Mouse (Mus musculus) frontal cortex, postnatal 25 days (tissue): Measurements from ENCODE around the gene Zdhhc1.
A peak's percentile ranks its signal among the peaks of the same experiment; 100 is the strongest.

Experiments
- DNase-seq, 2 experiments: peaks; one replicate each; pipeline ENCODE4 v3.0.0; 2022; ENCODE audit warnings: low spot score in 2 of 2

Zdhhc1 gene

DNA sequence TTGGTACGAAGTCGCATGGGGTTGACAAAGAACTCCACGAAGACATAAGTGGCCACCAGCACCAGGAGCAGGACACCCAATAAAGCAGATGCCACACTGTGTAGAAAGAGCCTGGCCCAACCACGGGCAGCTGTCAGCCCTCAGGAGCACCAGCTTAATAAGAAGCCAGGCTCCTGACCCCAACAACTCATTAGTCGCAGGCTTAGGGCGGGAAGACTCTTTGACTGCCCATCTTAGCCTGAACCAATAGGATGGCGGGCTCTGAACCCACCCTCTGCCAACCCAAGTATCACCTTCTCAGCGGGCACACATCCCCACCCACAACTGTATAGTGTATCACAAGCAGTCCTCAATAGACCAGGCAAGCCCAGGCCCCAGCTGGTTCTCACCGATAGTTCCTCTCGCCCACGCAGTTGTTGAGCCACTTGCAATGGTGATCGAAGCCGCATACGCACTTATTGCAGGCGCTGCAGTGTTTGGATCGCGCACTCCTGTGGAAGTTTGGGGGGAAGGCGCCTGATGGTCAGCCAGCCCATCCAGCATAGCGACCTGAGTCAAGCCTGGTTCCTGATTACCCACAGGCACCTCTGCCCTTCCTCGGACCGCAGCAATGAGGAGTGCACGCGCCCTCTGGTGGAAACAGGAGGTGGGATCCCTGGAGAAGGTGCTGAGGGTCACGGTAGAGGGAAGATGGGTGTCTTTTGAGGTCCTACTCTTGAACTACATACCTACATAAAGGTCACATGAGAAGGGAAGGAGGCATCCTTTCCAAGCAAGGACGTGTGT is 19.9 kb downstream of the Zdhhc1 start:
- no peak for DNase-seq

DNA sequence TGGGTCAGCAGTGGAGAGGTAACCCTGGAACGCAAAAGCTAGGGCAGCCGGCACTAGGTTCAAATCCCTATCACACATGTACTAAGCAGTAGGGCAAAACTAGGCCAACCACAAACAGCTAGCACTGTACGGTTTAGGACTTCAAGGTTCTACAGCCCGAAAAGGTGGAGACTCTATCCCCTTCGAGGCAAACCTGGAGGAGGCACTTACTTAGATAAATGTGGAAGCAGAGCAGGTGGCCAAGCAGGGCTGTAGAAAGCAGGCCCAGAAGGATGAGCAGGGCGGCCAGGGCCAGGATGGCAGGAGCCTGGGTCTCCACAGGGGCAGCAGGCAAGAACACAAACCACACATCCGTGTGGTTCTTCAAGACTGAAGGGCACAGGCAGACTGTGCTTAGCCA is 20.5 kb downstream of the Zdhhc1 start:
- DNase-seq: no peak

DNA sequence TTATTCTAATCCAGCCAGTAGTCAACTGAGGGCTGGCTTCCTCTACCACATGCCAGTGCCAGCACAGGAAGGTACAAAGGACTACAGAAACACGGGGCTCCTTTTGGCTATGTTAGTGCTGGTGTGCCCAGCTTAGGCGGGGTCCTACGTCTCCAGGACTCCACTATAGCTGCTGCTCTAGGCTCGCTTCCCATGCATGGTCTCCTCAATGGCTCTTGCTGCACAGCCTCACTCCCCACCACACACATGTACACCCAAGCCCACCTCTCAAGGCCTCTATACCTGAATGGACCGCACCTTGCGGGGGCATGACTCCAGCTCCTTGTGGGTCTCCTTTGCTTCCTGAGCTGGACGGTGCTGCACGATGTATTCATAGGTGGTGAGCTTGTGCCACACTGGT is 21.0 kb downstream of the Zdhhc1 start:
- DNase-seq: no peak

DNA sequence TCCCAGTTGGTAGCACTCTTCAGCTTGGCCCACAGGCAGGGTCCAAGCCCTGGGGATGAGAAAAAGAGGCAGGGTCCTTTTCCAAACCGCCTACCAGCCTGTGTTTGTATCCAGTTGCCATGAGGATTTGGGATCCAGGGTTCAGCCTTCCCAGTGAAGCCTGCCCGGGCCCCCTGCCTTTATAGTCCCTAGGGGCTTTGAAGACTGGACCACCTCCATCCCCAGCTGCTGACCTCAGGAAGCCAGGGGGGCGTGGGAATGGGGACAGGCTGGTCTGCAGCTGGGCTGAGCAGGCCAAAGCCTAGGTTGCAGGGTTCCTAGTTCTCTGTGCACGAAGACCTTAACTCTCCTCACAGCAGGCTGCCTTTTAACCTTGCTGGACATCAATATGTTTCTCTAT is 21.4 kb downstream of the Zdhhc1 start:
- DNase-seq: no peak

DNA sequence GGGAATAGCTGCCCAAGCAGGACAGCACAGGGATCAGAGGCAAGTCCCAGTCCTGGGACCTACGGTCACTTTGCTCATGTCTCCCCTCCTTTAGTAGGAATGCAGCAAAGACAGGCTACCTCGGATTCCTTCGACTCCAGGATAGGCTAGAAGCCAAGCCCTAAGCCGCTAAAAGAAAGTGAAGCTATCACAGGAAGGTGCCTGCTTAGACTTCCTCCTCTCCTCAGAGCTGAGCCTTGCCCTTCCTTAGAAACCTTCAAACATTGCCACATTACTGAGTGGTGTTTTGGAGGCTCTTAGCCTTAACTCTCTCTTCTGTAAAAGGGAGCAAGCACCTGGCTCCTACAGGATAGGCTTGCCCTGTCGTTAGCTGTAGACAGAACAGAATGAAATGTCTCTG is 22.0 kb downstream of the Zdhhc1 start:
- no peak for DNase-seq

DNA sequence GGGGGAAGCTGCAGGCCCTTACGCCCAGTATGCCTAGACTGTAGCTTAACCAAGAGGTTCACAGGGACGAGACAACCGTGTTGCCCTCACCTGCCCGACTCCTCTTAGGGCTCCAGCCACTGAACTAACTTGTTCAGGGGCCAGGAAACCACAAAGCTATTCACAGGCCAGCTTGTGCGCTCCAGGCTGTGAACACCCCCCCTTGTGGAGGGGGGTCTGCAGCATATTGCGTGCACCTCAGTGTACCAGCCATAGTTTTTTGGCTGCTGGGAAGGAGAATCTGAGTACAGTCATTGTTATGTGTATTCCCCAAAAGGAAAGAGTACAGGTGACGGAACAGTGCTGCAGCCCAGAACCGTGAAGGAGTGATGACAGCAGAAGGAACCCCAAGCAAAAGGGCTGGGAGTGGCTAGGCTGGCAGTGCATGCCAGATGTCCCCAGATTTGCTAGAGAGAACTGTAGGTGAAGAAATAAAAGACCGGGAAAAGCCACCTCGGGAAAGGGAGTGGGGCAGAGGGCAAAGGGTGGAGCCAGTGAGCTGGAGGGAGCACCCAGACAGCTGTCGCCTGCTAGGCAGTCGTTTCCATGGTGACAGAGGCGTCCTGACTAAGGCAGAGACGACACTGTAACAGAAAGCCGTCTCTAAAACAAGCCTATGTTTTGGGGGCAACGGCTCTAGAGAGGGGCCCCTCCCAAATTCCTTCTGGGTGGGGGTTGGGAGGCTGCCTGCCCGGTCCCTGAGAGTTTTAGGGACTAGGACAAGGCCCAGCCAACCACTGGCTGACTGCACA is 22.7 kb downstream of the Zdhhc1 start:
- DNase-seq: no peak

DNA sequence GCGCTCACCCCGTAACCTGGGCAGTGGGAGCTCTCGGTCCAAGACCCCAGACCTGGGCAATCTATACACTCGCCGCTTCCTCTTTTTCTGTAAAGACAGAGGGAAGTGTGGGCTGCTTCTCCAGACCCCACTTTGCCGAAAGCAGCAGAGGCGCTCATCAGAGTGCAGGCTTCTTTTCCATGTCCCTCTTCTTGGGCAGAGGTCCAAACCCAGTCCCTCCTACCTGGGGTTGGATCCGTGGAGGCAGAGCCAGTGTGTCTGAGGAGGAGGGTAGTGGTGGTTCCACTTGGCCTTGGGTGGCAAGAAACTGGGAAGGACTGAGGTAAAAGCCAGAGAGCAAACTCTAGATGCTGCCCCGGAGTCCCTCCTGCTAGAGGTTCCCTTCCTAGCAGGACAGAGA is 23.7 kb downstream of the Zdhhc1 start:
- no peak for DNase-seq

DNA sequence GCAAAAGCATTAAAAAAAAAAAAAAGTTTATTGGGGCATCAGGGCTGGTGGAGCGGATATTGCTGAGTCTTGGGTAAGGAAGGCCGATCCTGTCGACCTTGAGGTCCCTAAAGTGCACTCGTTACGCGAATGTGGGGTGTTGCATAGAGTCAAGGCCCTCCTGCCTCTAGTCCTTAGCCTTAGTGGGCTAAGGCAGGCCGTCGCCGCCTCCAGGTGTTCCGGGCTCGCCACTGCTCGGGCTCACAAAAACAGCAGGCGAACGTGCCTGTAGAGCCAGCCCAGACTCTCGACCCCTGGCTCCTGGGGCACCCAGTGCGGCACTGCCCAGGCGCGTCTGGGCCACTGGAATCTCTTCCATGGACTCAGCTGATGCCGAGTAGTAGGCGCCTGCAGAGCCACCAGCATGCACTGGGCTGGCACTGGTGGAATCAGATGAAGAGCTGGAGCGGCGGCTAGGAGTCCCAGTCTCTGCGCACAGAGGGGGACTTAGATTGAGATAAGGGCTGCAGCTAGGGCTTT is 24.2 kb downstream of the Zdhhc1 start:
- DNase-seq: no peak

DNA sequence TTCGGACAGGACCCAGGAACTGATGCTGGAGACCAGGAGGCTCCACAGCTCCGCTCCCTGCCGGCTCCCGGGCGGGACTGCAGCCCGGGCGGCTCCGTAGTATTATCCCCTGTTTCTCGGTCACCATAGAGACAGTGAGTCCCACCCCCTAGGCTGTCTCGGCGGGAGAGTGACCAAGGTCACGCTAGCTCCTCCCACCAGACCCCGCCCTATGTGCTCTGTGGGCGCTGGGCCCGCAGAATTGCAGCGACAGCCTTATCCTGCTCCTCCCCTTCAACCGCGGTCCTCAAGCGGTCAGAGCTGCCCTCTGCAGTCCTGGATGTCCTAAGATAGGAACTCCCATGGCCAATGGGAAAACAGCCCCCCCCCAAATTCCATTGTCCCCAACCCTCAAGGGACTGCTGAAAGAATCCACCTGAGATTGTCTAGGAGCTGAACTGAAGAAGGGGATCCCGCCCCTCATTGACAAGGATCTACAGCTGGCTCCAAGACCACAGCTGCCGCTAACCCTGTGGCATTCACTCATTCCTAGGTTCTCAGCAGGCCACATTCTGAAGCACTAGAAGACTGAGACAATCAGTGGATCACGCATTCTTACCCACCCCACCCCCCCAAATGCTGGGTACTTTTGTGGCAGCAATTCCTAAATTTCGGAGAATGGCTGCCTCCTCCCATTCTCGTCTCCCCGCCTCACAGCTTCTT is 25.2 kb downstream of the Zdhhc1 start, which contains the start of gene Tppp3:
Gene Tppp3 (minus strand): TSS at position 213 of the 702 bp plus-strand sequence.
- DNase-seq: peak; percentile 53 to 61

DNA sequence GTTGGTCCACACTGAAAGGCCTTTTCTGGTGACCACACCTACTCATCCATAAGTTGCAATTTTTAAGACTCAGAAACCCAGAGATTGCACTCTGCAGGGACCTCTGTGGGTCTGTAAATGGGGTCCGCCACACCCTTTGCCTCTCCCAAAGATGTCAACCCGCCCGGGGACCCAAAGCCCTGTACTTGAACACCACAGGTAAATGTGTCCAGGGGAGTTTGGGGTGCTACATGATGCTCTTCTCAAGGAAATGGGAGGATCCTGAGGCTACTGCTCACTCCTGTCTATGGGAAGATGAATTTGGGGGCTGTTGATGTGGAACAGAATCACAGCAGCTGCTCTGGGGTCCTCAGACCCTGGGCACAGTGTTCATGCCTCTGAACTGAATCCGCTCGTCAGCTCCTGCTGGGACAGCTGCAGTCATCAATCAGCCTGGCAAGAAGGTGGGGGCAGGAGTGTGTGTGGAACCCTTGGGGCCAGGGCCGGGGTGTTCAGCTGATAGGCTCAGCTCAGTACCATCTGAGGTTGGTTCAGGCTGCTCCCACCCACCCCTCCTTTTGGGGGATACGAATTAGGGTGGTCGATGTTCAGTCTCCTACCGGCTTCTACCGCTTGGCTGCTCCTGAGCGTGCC is 25.9 kb downstream of the Zdhhc1 start:
- DNase-seq: no peak

DNA sequence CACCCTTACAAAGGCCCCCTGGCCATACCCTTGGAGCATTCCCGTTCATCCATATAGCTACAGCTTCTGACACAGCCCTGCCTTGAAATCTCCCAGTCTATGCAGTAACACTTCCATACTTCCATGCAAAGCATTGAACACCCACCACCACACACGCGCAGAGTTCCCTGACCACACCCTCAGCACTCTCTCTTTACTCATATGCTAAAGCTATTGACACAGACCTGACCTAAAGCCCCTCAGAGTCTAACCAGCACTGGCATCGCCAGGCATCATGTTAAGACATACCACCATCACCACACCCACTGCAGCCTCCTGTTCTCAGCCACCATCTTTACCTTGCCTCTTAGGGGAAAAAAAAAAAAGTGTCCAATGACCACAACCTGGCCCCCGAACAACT is 26.4 kb downstream of the Zdhhc1 start:
- DNase-seq: no peak

DNA sequence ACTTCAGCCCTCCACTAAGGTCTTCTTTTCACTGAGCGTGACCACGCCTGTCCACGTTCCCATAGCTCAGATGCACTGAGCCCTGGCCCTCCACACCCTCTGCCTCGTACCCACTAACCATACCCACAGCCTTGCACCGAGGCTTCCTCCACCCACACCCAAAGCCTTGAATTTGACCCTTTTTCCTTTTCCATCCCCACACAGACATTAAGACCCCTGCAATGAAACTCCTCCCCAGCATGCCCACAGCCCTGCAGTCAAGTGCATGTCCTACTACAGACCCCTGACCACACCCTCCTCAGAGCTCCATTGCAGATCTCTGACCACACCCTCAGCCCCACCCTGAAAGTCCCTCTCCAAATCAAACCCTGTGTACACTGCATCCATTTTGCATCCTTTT is 26.9 kb downstream of the Zdhhc1 start:
- DNase-seq: no peak

DNA sequence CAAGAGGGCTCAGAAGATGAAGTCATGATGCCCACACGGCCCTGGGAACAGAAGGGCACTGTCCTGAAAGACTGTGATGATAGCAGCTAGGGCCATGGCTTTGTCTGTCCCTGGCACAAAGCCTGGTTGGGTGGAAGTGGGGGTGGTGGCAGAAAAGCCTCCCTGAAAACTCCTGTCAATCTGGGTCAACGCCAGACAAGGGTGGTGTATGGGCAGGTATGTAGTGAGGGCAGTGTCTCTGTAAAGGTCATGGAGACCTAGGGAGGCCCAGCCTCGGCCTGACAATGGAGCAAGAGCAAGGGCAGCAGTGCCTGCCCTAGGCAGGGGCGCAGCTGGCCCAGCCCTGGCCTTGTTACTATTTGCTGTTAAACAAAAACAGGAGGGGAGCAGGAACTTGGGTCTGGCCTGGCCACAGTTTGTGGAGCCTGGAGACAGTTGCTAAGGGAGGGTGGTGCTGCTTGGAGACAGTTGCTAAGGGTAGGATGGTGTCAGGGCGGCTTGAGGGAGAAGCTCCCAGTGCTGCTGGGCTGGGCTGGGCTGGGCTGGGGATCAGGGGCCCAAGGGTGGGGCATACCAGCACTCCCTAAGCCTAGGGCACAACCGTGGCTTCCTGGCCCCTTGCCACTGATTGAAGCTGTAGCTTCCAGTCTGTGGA is 27.5 kb downstream of the Zdhhc1 start:
- no peak for DNase-seq

DNA sequence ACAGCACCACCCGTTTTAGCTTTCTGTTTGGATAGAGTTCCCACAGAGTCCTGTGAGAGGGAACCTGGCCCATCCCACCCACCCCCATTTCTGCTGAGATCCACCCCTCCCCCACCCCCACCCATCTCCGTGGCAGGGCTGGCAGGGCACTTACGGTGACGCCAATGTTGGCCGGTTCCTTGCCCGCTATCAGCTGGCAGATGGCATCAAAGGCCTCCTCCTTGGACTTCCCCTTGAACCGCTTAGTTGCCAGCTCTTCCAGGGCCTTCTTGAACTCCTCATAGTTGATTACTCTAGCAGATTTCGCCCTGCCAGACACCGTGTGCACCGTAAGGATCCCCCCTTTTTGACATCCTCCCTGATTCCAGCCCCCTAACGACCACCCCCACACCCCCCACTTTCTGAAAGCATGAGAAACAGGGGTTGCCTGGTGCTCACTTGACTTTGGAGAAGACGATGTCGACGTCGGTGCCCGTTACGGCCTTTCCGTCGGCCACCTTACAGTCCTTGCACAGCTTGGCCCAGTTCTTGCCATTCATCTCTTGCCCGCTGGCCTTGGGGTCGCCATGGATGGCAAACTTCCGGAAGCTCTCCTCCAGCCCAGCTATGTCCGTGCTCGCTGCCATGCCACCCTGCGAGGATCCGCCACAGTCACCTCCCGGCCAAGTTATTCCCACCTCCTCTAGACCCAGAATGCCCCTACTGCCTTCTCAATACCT is 28.5 kb downstream of the Zdhhc1 start:
- DNase-seq: no peak

DNA sequence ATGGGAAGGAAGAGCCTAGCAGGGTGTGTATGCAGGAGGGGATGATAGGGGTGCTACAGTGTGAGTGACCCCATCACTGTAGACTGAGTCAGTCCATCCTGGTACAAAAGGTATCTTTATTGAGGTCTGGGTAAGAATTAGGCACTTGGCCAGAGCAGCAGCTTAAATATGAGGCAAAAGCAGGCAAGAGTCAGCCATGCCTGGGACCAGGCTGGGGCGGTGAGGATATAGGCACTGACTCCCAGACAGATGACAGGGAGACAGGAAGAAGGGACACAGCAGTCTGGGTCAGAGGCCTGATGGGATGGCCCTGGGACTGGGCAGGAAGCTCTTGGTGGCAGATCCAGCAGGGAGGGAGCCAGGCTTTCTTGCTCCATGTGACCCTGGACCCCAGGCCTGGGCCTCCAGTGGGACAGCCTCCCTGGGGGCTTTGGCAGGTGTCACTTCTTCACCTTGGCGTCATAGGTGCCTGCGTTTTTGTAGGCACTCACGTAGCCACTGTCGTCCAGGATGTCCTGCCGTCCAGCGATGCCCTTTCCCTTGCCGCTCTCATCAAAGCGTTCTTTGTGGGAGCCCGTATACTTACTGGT is 29.2 kb downstream of the Zdhhc1 start:
- no peak for DNase-seq

DNA sequence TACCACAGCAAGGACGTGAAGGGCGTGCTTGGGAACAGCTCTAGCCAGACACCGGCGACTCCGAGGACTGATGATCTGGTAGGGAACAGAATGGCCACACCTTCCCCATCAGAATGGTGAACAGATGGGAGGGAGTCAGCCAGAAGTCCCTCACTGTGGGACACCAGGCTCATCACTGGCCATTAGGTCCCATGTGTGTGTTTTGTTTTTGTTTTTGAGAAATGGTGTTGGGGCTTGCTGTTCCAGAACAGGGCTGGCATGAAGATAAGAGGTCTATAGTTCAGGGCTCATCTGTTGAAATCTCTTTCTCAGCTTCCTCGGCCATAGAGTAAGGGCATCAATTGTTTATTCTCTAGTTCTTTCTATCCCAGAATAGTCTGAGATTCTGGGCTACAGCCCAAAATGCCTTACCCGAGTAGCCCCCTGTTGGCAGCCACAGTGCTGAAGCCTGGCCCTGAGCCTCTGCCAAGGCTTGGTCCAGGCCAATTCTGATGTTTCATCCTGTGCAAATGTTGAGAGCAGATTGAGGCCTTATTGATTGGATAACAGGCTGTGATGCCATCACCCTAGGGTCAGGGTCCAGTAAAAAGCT is 29.9 kb downstream of the Zdhhc1 start:
- no peak for DNase-seq

DNA sequence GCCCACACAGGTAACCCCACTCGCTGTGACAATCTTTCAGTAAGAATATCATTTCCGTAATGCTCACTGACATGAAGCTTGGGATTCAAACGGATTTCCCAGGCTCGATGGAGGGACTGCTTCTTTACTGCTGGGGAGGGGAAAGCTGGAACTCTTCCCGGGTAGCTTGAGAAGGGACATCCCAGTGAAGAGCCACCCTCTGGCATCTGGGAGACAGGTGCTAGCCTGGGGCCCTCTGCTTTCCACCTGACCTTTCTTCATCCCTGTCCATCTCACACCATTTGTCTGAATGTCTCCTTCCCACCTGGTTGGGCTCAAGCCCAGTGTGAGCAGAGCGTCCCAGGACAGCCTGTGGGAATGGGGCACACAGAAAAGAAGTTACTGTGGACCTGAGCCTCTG is 30.5 kb downstream of the Zdhhc1 start:
- no peak for DNase-seq

DNA sequence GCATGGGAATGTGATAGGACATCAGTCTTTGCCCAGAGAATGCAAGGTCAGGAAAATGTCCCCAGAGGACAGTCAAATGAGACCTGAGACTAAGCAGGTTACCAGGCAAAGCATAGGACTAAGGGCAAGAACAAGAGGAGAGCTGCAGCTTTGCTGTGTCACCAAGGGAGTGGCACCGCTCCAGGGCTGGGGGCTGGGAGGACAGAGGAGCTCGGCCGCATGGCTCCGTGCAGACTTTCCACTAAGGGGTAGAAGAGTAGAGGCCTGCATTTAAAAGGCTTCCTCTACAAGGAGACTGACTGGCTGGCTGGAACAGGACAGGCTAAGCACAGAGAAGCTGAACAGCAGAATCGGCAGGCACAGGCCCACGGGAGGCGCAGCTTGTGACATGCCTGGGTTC is 32.1 kb downstream of the Zdhhc1 start:
- no peak for DNase-seq

DNA sequence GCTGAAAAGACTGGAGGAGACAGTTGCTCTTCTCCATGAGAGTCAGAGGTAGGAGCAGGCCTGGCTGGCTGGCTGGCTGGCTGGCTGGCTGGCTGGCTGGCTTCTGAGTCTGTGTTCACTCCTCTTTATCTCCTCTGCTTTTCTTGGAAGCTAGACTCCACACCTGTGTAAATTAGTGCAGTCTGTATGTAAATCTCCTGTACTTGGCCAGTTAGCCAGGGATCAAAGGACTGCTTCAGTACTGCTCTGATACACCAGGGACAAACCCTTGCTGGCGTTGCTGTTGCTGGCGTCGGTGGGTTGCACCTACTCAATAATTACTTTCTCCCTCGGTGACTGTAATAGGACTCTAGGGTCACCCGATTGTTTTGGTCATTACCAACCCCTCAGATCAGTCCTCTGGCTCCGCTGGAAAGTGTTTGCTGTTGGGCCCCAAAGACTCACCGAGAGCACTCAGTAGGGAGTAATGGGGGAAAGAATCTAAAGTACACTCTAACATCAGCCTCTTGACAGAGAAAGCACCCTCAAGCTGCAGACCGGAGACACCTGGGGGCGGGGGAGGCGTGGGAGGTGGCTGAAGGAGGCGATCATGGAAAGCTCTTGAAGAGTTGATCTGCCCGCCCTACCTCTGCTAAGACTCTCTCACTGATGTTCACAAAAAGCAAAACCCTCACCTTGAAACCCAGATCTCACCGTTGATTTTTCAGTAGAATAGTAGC is 35.5 kb downstream of the Zdhhc1 start:
- DNase-seq: no peak
